Mouse (Mus musculus) liver, postnatal 0 days (tissue): ENCODE data around the gene Klrb1f.

ENCODE experiments used
- CTCF ChIP-seq: sonication (generic); IDR thresholded peaks from 2 replicates; pipeline ENCODE4 v1.5.1; 2016; ENCODE audit warnings: antibody characterized with exemption, low read depth
- EP300 ChIP-seq: IDR thresholded peaks from 2 replicates; pipeline ENCODE4 v1.6.1; 2016; ENCODE audit warnings: antibody characterized with exemption, low read depth, mild to moderate bottlenecking

DNA sequence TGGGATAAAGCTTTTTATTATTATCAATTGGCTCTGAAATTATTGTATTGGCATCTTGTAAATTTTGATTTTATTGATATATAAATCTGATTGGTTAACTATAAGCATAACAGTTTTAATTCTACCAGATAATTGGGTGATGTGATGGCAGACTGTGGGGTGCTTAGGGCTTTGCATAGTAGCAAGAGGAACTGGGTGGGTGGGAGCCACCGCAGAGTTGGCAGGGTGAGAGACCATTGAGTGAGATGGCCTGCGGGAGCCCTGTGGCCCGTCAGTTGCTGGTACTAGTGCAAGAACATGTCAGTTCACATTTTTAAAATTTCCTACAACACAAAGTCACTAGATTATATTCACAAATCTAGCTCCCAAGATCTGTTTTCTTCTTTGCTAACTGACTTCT is 20.2 kb downstream of the Klrb1f start:
- TF ChIP-seq CTCF: no peak
- no peak for TF ChIP-seq EP300
